6 mouse cellular contexts compared by ENCODE assay signal in the genomic region with DNA sequence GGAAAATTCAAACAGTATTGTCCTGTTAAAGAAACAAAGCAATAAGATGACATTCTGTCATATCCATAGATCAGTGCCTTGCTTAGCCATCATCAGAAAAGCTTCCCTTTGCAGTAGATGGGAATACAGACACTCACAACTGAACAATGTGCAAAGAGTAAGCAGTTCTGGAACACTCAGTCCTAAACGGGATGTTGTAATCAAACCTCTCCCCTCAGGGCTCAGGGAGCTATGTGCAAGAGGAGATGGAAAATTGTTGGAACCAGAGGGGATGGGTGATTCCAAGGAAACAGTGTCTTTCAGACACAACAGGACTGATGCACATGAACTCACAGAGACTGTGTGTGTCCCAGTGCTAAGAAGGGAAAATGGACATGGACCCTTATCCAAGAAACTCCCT.
"Had no signal": no experiment of that assay in that cellular context is flagged by ENCODE, and none has a peak within 500 bp of the region (broad histone marks: within the 10 kb centered on the region; RNA-seq: fewer than 3 reads in every experiment).

No protein-coding gene starts in this region.

- DNase-seq: kidney, adult 2 months; kidney, postnatal 25 days; lung, embryonic 14.5 days; right cerebral cortex, adult 18-20 months; right cerebral cortex, postnatal 25 days; thymus, postnatal 4 days had no signal
